Mouse (Mus musculus) urinary bladder, adult 2 months (tissue): ENCODE measurements around the gene Nmb. TPM values are rescaled to one million over a fixed set of nuclear protein-coding genes. Genes with fewer than 3 reads are reported as not detected.
A peak's percentile ranks its signal among the peaks of the same experiment; 100 is the strongest.
"Not testable (repeated sequence)": the region's sequence is repeated elsewhere in the genome, so short reads cannot be mapped to it uniquely, and the experiment has no call there.

ENCODE experiments used
- DNase-seq: peaks from one replicate; pipeline ENCODE4 v3.0.0; 2022; ENCODE audit warnings: low spot score
- polyA plus RNA-seq: library from polyadenylated mRNA; depleted of rRNA; stranded (reverse); fragments of >200 nt; gene quantifications from 2 replicates; pipeline ENCODE4 v1.2.3, GENCODE M21; 2012; rRNA removed

Nmb gene
- 4.2 and 5.5 TPM in 2 replicates for polyA plus RNA-seq

GRCm38 (mm10) chr7:80904921-80905515 lies at the start of gene Nmb:
Gene Nmb, minus strand, starts transcription at chr7:80905076.
- DNase-seq = peak; percentile 44

GRCm38 (mm10) chr7:80954251-80954650 lies 49.4 kb upstream of the Nmb start:
- no peak for DNase-seq

DNA sequence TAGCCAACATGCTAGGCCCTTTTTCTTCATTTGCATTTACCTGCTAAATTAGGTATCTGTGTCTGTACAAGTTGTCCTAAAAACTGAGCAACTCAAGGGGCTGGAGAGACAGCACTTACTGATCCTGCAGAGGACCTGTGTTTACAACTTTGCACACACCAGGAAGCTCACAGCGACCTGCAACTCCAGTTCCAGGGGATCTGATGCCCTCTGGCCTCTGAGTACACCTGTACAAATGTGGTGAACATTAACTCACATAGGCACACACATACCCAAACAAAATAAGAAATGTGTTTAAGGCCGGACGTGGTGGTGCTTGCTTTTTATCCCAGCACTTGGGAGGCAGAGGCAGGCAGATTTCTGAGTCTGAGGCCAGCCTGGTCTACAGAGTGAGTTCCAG lies 47.3 kb upstream of the Nmb start:
- no peak for DNase-seq

DNA sequence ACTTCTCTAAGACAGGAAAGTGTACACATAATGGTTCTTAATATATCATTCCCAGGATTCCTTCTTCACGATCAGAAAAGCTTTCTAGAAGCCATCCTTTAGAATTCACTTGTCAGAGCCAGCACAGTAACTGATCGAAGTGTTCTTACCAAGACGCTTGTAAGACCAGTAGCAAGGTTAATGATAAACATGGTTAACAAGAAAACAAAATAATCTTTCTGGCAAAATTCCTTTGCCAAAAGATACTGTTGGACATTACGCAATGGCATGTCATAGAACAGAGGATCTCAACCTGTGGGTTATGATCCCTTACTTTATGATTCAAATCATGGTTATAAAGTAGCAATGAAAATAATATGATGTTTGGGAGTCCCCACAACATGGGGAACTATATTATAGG lies 46.6 kb upstream of the Nmb start:
- DNase-seq = no peak

DNA sequence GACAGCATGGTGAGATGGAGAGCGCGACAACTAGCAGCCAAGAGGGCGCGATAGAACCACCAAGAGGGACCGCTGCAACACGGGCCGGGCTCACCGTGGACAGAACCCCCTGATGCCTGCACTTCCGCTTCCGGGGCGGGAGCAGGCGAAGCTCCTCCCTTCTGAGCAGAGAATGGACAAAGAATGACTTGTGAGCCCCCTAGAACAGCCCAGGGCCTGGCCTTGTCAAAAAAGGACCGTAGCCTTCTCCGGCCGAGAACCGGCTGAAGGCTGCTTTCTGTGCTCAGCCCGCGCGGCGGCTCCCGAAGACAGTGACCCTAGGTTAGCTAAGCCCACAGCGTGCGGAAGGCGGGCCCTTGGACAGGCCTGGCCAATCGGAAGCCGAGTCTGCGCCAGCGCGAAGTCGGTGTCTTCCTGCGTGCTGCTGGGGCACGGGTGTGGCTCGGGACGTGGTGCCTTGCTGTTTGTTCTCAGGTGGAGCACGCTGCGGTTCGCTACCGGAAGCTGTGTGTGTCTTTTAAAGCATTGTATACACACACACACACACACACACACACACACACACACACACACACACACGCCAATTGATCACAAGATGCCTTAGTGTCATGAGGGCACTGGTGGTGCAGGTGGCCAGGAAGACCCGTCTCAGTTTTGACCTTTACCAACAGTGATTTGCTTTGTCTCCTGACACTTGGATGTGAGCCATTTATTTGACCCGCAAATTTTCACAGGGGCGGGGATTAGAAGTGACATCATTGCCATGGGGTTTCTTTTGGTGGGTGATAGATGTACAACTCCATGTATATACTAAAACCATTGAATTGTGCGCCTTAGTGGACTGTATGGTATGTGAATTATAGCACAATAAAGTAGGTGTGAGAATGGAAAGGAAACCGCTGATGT lies 42.8 kb upstream of the Nmb start, which contains the start of gene Sec11a:
Gene Sec11a (minus strand): TSS at position 336 of the 906 bp plus-strand sequence.
- peak; percentile 89 for DNase-seq

- no peak for DNase-seq
Observed at GRCm38 (mm10) chr7:80939808-80940207, 34.9 kb upstream of the Nmb start.

- DNase-seq = not testable (repeated sequence)
Observed at GRCm38 (mm10) chr7:80937304-80937666, 32.4 kb upstream of the Nmb start.

GRCm38 (mm10) chr7:80936617-80937303 lies 31.9 kb upstream of the Nmb start:
- DNase-seq = not testable (repeated sequence)

DNA sequence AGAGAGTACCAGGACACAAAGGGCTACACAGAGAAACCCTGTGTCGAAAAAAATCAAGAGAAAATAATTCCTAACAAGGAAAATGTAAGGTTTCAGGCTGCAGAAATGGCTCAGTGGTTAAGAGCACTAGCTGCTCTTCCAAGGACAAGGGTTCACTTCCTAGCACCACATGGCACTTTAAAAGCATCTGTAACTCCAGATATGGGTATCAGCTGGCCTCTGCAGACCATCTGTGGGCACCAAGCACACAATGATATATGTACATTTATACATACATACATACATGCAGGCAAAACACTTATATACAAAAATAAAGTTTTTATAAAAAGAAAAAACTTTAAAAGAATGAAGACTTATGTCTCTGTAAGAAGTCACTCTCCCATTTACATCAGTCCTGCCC lies 31.0 kb upstream of the Nmb start:
- DNase-seq = no peak

DNA sequence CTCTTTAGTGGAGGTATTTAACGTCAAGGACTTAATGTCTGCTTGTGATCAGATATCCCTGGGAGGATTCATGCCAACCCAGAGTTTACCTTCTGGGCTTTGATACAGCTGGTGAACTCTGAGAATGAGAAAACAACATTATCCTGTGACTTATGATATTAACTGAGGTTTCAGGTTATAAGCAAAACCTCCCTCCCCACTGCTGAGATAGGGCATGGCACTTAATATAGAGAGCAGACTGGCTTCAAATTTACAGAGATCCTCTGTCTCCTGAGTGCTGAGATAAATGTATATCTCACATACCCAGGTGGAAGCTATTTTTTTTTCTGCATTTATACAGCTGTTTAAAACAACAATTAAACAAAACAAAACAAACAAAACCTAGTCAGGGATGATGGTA lies 27.9 kb upstream of the Nmb start:
- DNase-seq = no peak

GRCm38 (mm10) chr7:80931618-80932207 lies 26.8 kb upstream of the Nmb start:
- DNase-seq = no peak

DNA sequence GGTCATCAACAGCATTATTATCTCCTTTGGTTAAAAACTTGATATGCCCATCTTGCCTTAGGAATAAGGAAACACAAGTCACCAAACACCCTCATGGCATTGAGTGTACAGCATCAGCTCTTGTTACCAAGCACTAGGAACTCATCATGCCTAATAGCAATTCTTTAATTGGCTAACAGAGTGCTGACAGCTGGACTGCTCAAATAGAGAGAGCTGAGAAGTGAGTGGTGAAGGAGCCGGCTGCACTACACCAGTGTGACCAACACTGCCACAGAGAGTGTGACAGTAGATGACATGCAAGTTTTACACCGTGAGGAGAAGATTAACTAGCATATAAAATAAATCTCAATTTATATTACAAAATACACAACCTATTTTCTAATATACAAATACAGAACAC lies 18.3 kb upstream of the Nmb start:
- no peak for DNase-seq

DNA sequence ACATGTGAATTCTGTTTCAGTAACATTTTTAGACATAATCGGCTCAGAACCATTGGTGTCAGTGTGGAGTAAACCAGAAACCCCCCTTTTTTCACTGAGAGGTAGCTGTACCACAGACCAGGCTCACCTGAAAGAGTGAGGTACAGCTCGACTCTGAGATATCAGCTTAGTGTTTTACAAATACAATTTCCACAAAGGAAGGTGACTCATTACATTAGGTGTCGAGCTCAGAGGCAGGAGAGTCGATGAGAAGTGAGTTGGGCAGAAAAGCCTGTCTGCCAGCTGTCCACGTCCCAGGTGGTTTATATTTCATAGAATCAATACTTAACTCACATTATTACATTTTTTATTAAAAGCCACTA lies 14.8 kb upstream of the Nmb start:
- DNase-seq = no peak

- no peak for DNase-seq
Observed at GRCm38 (mm10) chr7:80918982-80919646, 14.2 kb upstream of the Nmb start.

DNA sequence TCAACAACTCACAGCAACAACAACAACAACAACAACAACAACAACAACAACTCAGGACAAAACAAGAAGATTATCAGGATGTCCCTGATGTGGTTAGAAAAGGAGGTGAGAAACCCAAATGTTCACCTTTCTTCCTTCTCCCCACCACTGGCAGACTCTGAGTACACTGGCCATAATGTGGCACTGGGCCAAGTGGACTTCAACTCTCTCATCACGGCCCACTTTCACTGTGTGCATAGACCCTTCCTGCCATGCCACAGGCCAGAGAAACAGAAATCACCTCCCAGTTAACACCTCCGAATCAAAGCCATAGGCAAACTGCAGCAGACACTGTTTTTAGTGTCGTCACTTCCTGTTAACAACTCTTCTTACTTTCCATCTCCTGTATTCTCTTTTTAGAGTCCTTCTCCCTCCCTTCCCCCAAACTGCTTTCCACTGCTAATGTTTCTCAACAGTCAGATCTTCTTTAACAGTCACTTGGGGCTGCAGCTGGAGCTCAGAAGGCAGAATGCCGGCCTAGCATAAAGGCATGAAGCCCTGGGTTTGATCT lies 13.1 kb upstream of the Nmb start:
- DNase-seq = no peak

- no peak for DNase-seq
Observed at GRCm38 (mm10) chr7:80912496-80912895, 7.6 kb upstream of the Nmb start.

GRCm38 (mm10) chr7:80911053-80911452 lies 6.2 kb upstream of the Nmb start:
- DNase-seq = no peak

DNA sequence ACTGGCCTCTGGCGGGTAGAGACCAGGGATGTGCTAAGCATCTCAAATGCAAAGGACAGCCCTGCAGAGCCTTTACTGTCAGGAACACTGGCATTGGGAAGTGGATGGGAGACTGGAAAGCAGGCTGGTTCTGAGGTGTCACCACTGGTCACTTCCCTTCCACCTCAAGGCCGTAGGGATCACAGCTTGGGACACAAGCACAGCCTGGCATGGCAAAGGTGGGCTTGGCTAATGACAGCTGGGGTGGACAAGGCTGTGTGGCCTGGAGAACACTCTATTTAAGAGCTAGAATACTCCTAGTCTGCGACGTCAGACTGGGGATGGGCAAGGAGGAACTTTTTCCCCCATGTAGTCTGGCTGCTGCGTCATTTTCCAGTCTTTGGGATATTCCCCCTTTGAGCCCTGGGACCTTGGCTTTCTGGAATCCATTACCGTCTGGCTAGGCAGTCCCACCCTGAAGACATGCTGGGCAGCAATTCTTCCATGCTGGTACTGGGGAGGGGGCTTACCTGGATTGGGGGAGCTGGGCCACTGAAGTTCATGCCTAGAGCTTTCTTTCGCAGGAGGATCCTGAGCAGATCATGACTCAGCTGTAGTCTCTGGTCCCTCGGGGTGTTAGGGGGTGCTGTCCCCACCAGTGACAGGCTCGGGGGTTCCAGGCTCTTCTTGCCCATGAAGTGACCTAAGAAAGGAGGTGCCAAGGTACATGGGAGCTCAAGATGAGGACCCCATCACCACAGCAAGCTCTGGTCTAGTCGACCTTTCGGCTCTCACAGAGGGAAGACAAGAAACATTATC lies 1.1 kb downstream of the Nmb start:
- no peak for DNase-seq

- no peak for DNase-seq
Observed at GRCm38 (mm10) chr7:80901541-80902274, 3.2 kb downstream of the Nmb start.

- DNase-seq = peak; percentile 79
Observed at GRCm38 (mm10) chr7:80900944-80901501, 3.9 kb downstream of the Nmb start, which contains the start of gene Wdr73. Gene Wdr73, minus strand, starts transcription at chr7:80901269.
